Mouse (Mus musculus): Measurements from ENCODE around the gene Bmp8a.

- TF ChIP-seq POLR2A (IDR thresholded peaks at IDR 0.05; ENCODE audit: control insufficient read depth, extremely low read depth, insufficient read depth, low read length, poor library complexity) (no peak), CTCF (IDR thresholded peaks at IDR 0.05; ENCODE audit: borderline replicate concordance, control insufficient read depth, extremely low read depth, insufficient read depth, low read length, poor library complexity) (no peak)
Measured at GRCm38 (mm10) chr4:123353271-123353877, 10.3 kb upstream of the Bmp8a start.
